In genomic region chr1:150936821-150937220, GRCm38 (mm10) we compare ENCODE assay signal across 27 mouse cellular contexts. TPM values are rescaled to one million over a fixed set of nuclear protein-coding genes. Genes with fewer than 3 reads are reported as not detected.
DNase-seq lines count a peak whose midpoint lies in the region; ATAC-seq and TF ChIP-seq lines count a peak whose summit lies in the region.
"Had no signal": no experiment of that assay in that cellular context is flagged by ENCODE, and none has a peak within 500 bp of the region (broad histone marks: within the 10 kb centered on the region; RNA-seq: fewer than 3 reads in every experiment).

No protein-coding gene starts in this region.

- TF ChIP-seq EP300 in lung, postnatal 0 days (IDR thresholded peaks at IDR 0.05) = peak; percentile 52; the same call in 1 of the 2 replicates

- no peaks in the 10 kb centered on the region for H3K9me3 ChIP-seq in intestine, embryonic 14.5 days (ENCODE audit: control insufficient read depth, low read length)
- no peaks in the 10 kb centered on the region for H3K9me3 ChIP-seq in intestine, postnatal 0 days (ENCODE audit: control insufficient read depth)
- H3K9me3 ChIP-seq in lung, postnatal 0 days (ENCODE audit: low read length) = no peaks in the 10 kb centered on the region
- no peaks in the 10 kb centered on the region for H3K9me3 ChIP-seq in stomach, embryonic 15.5 days
- H3K9me3 ChIP-seq: forebrain, embryonic 12.5 days; hindbrain, embryonic 15.5 days; liver, embryonic 15.5 days; midbrain, embryonic 12.5 days; neural tube, embryonic 13.5 days had no signal

- DNase-seq in intestine, embryonic 14.5 days (ENCODE audit: low spot score) = no peak
- peak; percentile 35 for DNase-seq in lung, postnatal 0 days (ENCODE audit: low spot score)
- no peak for DNase-seq in lung, adult 18-20 months
- DNase-seq in retina, embryonic 14.5 days (ENCODE audit: low spot score) = no peak
- no peak for DNase-seq in gastrocnemius, adult 8-10 months (ENCODE audit: low spot score in 2 of 2)
- DNase-seq: adrenal gland, postnatal 14 days; cerebellum, adult 11 months; cerebellum, adult 9-10 months; gastrocnemius, postnatal 14 days; kidney, adult 9 months; kidney, postnatal 10 days; layer of hippocampus, postnatal 36 days; left cerebral cortex, postnatal 4 days; thymus, adult 2 months; thymus, postnatal 36 days had no signal

- ATAC-seq in intestine, embryonic 14.5 days (replicated peaks; ENCODE audit: low FRiP score, low TSS enrichment, low read depth) = peak; percentile 58; the same call in 1 of the 2 replicates
- no peak; the same call in 1 of the 2 replicates for ATAC-seq in intestine, postnatal 0 days
- ATAC-seq in lung, postnatal 0 days = peak; percentile 40
- ATAC-seq in stomach, embryonic 15.5 days (ENCODE audit: insufficient read depth, low FRiP score, low read depth) = peak; percentile 68
- ATAC-seq: CD4-positive, CD25-positive, alpha-beta regulatory T cell, adult 4 months; inflammation-experienced regulatory T-cells, adult 6 months had no signal

- H3K9ac ChIP-seq in intestine, embryonic 14.5 days (ENCODE audit: low read length) = no peak overlapping the region
- H3K9ac ChIP-seq in intestine, postnatal 0 days (ENCODE audit: low read depth, low read length) = no peak overlapping the region
- H3K9ac ChIP-seq in lung, postnatal 0 days (replicated peaks; ENCODE audit: low read depth) = no peak overlapping the region
- no peak overlapping the region for H3K9ac ChIP-seq in stomach, embryonic 15.5 days
- H3K9ac ChIP-seq: forebrain, embryonic 12.5 days; hindbrain, embryonic 15.5 days; liver, embryonic 15.5 days; midbrain, embryonic 12.5 days; neural tube, embryonic 13.5 days had no signal

- no peak for TF ChIP-seq CTCF in intestine, postnatal 0 days (IDR thresholded peaks at IDR 0.05; ENCODE audit: low read depth)
- TF ChIP-seq CTCF in lung, postnatal 0 days (IDR thresholded peaks at IDR 0.05) = no peak

- 0 out of 2 replicates have a peak, but pooled peaks cover 3% of the 10 kb centered on the region for H3K4me1 ChIP-seq in intestine, embryonic 14.5 days (replicated peaks; ENCODE audit: control insufficient read depth, insufficient read depth, low read length)
- H3K4me1 ChIP-seq in intestine, postnatal 0 days (replicated peaks; ENCODE audit: control insufficient read depth, insufficient read depth, low read length) = peaks cover 3% of the 10 kb centered on the region; the same call in 1 of the 2 replicates
- H3K4me1 ChIP-seq in lung, postnatal 0 days (ENCODE audit: insufficient read depth, low read depth, low read length) = no peaks in the 10 kb centered on the region
- no peaks in the 10 kb centered on the region for H3K4me1 ChIP-seq in stomach, embryonic 15.5 days
- H3K4me1 ChIP-seq: forebrain, embryonic 12.5 days; hindbrain, embryonic 15.5 days; liver, embryonic 15.5 days; midbrain, embryonic 12.5 days; neural tube, embryonic 13.5 days had no signal

- no peak overlapping the region for H3K4me3 ChIP-seq in intestine, embryonic 14.5 days (ENCODE audit: low read depth, low read length)
- H3K4me3 ChIP-seq in intestine, postnatal 0 days (ENCODE audit: low read depth, low read length) = no peak overlapping the region
- H3K4me3 ChIP-seq in lung, postnatal 0 days (ENCODE audit: low read depth, low read length) = no peak overlapping the region
- H3K4me3 ChIP-seq in stomach, embryonic 15.5 days (replicated peaks) = no peak overlapping the region
- H3K4me3 ChIP-seq: erythroblast, embryonic 14.5 days; forebrain, embryonic 12.5 days; hindbrain, embryonic 15.5 days; liver, embryonic 15.5 days; midbrain, embryonic 12.5 days; neural tube, embryonic 13.5 days had no signal

- H3K27me3 ChIP-seq in intestine, embryonic 14.5 days (replicated peaks; ENCODE audit: control insufficient read depth, insufficient read depth, low read length) = no peaks in the 10 kb centered on the region
- no peaks in the 10 kb centered on the region for H3K27me3 ChIP-seq in intestine, postnatal 0 days (replicated peaks; ENCODE audit: control insufficient read depth, insufficient read depth, low read length)
- H3K27me3 ChIP-seq in lung, postnatal 0 days (replicated peaks; ENCODE audit: insufficient read depth, low read length) = no peaks in the 10 kb centered on the region
- no peaks in the 10 kb centered on the region for H3K27me3 ChIP-seq in stomach, embryonic 15.5 days (replicated peaks)
- H3K27me3 ChIP-seq: forebrain, embryonic 12.5 days; hindbrain, embryonic 15.5 days; liver, embryonic 15.5 days; midbrain, embryonic 12.5 days; neural tube, embryonic 13.5 days had no signal

- H3K27ac ChIP-seq in intestine, embryonic 14.5 days (ENCODE audit: low read depth) = no peak overlapping the region
- no peak overlapping the region for H3K27ac ChIP-seq in intestine, postnatal 0 days (ENCODE audit: low read depth, low read length)
- no peak overlapping the region for H3K27ac ChIP-seq in lung, postnatal 0 days (ENCODE audit: low read length)
- H3K27ac ChIP-seq in stomach, embryonic 15.5 days = no peak overlapping the region
- H3K27ac ChIP-seq: forebrain, embryonic 12.5 days; hindbrain, embryonic 15.5 days; liver, embryonic 15.5 days; midbrain, embryonic 12.5 days; neural tube, embryonic 13.5 days had no signal

- H3K36me3 ChIP-seq in intestine, embryonic 14.5 days (ENCODE audit: control insufficient read depth, insufficient read depth, low read length) = no peaks in the 10 kb centered on the region
- H3K36me3 ChIP-seq in intestine, postnatal 0 days (ENCODE audit: control insufficient read depth, insufficient read depth) = no peaks in the 10 kb centered on the region
- no peaks in the 10 kb centered on the region for H3K36me3 ChIP-seq in lung, postnatal 0 days (ENCODE audit: insufficient read depth, low read length)
- H3K36me3 ChIP-seq in stomach, embryonic 15.5 days = no peaks in the 10 kb centered on the region
- H3K36me3 ChIP-seq: forebrain, embryonic 12.5 days; hindbrain, embryonic 15.5 days; liver, embryonic 15.5 days; midbrain, embryonic 12.5 days; neural tube, embryonic 13.5 days had no signal

- 33% methylated on average over 4 of the region's 4 CpGs for WGBS in intestine, embryonic 14.5 days
- 33% methylated on average over 4 of the region's 4 CpGs for WGBS in intestine, postnatal 0 days
- WGBS in lung, postnatal 0 days = 35% methylated on average over 4 of the region's 4 CpGs
- 33% methylated on average over 4 of the region's 4 CpGs for WGBS in stomach, embryonic 15.5 days

- no peak overlapping the region for H3K4me2 ChIP-seq in intestine, embryonic 14.5 days (ENCODE audit: low read length)
- no peak overlapping the region for H3K4me2 ChIP-seq in intestine, postnatal 0 days (replicated peaks; ENCODE audit: low read depth)
- no peak overlapping the region for H3K4me2 ChIP-seq in lung, postnatal 0 days (replicated peaks; ENCODE audit: low read depth, low read length)
- H3K4me2 ChIP-seq in stomach, embryonic 15.5 days = no peak overlapping the region
- H3K4me2 ChIP-seq: forebrain, embryonic 12.5 days; hindbrain, embryonic 15.5 days; liver, embryonic 15.5 days; midbrain, embryonic 12.5 days; neural tube, embryonic 13.5 days had no signal

RNA-seq across cellular contexts. Expression of gene Hmcn1, which starts 56.4 kb away (rescaled TPM):
- 6.3 and 7.0 TPM in 2 replicates for polyA plus RNA-seq in intestine, embryonic 14.5 days (2014; fragmentation: Nextera tagmentation; extraction: Ambion mirVana)
- polyA plus RNA-seq in intestine, postnatal 0 days (2015; fragmentation: Nextera tagmentation; extraction: Ambion mirVana) = 4.2 and 4.7 TPM in 2 replicates
- 24.7 and 26.7 TPM in 2 replicates for polyA plus RNA-seq in lung, postnatal 0 days (2015; fragmentation: Nextera tagmentation; extraction: Ambion mirVana)
- 11.4 and 11.6 TPM in 2 replicates for polyA plus RNA-seq in stomach, embryonic 15.5 days (2015; fragmentation: Nextera tagmentation; extraction: Ambion mirVana)
- 1 to 10 TPM; 6.5 to 8.5 (median 6.9) TPM for total RNA-seq in gastrocnemius, adult 8-10 months (2022)
- total RNA-seq: granulocyte monocyte progenitor cell, adult 5-6 weeks; megakaryocyte, adult 5-6 weeks had no signal
- polyA plus RNA-seq: CD4-positive, CD25-positive, alpha-beta regulatory T cell, adult 4 months; erythroblast, embryonic 14.5 days had no signal
